Mouse (Mus musculus) ovary, postnatal 10 days (tissue): Measurements from ENCODE around the gene Tsen2.

Source experiments
- DNase-seq: peaks from one replicate; pipeline ENCODE4 v3.0.0; 2022; ENCODE audit warnings: low spot score

The Tsen2 gene

GRCm38 (mm10) chr6:115601715-115602523, 57.5 kb downstream of the Tsen2 start, which contains the start of gene Mkrn2:
Gene Mkrn2, plus strand, starts transcription at chr6:115601902.
- peak; percentile 76 for DNase-seq

- no peak for DNase-seq
Observed at GRCm38 (mm10) chr6:115606461-115606860, 62.0 kb downstream of the Tsen2 start.

GRCm38 (mm10) chr6:115607429-115607828, 63.0 kb downstream of the Tsen2 start:
- DNase-seq: no peak

GRCm38 (mm10) chr6:115609121-115609520, 64.7 kb downstream of the Tsen2 start:
- no peak for DNase-seq

- DNase-seq: no peak
Observed at GRCm38 (mm10) chr6:115610301-115610700, 65.8 kb downstream of the Tsen2 start.

- no peak for DNase-seq
Observed at GRCm38 (mm10) chr6:115613793-115614192, 69.3 kb downstream of the Tsen2 start.

GRCm38 (mm10) chr6:115615983-115616382, 71.5 kb downstream of the Tsen2 start:
- no peak for DNase-seq

GRCm38 (mm10) chr6:115619818-115620217, 75.4 kb downstream of the Tsen2 start:
- no peak for DNase-seq

GRCm38 (mm10) chr6:115620942-115621341, 76.5 kb downstream of the Tsen2 start:
- DNase-seq: no peak

- no peak for DNase-seq
Observed at GRCm38 (mm10) chr6:115626121-115626520, 81.7 kb downstream of the Tsen2 start.
